Mouse (Mus musculus): Measurements from ENCODE around the gene Nthl1.

Gene Nthl1

DNA sequence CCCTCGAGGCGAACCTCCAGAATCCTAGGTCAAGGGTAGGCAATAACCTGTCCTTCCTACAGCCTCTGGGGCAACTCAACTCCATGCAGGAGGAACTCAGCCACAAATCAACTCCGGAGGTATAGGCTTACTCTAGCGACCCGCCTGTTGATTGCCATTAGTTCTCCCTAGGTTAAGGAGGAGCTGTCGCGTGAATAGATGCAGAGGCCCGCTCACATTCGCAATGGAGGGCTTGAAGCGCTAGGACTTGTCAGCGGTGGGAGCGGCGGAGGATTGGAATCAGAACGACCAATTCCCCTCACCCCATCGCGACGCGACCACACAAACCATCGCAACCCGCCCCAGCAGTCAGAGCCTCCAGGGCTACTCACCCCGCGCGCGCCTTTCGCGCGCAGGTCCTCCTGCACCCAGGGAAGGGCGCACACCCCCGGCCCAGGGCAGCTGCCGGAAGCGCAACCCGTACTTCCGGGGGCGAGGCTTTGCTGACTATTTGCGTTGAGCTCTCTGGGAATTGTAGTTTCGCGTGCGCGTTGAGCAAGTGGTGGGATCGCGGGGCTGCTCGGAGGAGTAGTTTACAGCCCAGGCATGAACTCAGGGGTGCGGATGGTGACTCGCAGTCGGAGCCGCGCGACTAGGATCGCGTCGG, at the start of gene Nthl1, which contains the start of gene Tsc2:
Gene Nthl1 (plus strand): TSS at position 514 of the 646 bp plus-strand sequence.
Gene Tsc2 (minus strand): TSS at position 464 of the 646 bp plus-strand sequence.
- peak; percentile 84 to 90 for DNase-seq

DNA sequence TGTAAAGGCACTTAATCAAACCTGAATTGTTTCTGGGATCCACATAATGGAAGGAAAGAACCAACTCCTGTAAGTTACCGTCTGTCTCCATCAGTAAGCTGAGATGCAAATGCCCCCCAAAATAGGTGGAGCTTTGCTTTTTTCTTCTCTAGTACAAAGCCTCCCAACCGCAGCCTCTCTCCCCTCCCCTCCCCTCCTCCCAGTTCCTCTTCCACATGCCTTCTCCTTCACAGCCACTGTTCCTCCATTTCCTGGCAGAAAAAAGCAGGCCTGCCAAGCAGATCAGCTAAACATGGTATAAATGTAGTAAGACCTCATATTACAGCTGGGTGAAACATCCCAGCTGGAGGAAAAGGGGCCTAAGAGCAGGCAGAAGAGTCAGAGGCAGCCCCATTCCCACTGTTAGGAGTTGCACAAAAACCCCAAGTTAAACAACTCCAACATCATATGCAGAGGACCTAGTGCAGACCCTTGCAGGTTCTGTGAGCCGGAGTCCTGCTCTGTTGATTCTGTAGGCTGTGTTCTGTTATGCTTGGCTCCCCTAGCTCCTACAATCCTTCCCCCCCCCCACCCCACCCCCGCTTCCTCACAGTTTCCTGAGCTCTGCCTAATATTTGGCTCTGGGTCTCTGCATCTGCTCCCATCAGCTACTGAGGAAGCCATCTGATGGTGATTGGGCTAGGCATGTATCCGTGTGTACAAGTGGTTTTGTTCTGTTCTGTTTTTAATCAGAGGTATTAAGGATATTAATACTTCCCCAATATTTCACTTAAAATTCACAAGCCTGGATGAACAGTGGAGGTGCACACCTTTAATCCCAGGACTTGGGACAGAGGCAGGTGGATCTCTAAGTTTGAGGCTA, 48.6 kb upstream of the Nthl1 start:
- DNase-seq = peak in 1 of 2 experiments; percentile 23

DNA sequence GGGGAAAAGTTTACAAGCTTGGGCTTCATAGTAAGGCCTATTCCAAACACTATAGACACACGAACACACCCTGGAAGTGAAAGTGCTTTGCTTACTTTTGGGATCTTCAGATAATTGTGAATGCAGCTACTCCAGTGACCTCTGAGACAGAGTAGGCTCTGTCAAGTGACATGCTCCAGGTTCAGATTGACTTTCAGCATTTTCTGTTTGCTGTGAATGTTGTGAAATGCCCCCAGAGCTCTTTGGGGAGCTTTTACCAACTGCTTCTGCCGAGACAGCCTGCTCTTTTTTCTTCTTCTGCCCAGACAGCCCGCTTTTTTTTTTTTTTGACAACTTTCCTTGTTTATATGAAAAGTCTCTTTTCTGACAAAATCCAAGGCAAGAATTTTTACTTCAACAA, 48.0 kb upstream of the Nthl1 start:
- DNase-seq = no peak

DNA sequence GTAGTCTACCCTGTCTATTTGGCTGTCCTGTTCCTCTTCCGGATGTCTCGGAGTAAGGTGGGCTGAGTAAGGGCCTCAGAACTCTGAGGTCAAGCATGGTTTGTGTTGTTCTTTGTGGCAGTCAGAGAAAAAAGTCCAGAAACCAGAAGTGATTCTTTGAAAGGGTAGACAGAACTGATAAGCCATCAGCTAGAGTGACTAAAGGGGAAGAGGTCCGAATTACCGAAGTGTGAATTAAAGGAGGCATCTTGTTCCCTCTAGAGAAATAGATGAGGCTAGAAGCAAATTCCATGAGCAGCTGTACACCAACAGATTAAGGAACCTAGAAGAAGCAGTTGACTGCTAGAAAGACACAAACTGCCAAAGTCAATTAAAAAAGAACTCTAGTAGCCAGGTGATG, 45.9 kb upstream of the Nthl1 start:
- no peak for DNase-seq

DNA sequence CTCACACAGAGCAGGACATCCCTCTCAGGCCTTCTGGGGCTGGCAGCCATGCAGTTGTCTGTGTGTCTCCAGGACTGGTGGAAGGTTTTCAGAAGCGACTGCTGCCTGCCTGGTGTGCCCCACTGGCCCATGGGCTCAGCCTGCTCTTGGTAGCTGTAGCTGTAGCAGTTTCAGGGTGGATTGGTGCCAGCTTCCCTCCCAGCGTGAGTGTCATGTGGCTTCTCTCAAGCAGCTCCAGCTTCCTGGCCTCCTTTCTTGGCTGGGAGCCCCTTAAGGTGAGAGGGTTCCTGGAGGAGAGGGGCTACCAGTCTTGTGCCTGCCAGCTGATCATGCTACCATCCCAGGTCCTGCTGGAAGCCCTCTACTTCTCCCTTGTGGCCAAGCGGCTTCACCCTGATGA, 41.5 kb upstream of the Nthl1 start:
- DNase-seq = peak; percentile 22 to 24

DNA sequence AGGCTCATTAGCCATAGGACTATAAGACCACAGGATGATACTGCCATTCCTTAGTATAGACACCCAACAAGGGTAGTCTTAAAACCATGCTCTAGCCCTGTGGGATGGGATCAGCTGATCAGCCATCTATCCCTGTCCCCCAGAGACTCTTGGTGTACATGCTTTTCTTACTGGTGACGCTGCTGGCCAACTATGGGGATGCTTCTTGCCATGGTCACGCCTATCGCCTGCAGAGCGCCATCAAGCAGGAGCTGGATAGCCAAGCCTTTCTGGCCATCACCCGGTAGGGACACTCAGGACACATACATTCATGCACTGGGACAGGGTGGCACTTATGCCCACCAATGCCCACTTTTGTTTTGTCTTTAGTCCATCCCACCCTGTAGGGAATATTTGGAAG, 40.8 kb upstream of the Nthl1 start:
- no peak for DNase-seq

DNA sequence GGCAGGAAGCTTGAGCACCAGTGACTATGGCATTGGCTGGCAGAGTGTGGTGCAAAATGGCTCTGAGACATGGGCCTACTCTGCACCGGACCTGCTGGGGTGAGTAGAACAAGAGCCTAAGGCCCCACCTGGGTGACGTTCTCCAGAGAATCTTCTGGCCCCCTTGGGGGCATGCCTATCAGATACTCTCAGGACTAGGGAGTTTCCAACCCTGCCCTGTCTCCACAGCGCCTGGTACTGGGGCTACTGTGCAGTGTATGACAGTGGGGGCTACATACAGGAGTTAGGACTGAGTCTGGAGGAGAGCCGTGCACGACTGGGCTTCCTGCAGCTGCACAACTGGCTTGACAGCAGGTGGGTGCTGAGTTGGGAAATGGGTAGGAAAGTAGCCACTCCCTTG, 39.2 kb upstream of the Nthl1 start:
- no peak for DNase-seq

DNA sequence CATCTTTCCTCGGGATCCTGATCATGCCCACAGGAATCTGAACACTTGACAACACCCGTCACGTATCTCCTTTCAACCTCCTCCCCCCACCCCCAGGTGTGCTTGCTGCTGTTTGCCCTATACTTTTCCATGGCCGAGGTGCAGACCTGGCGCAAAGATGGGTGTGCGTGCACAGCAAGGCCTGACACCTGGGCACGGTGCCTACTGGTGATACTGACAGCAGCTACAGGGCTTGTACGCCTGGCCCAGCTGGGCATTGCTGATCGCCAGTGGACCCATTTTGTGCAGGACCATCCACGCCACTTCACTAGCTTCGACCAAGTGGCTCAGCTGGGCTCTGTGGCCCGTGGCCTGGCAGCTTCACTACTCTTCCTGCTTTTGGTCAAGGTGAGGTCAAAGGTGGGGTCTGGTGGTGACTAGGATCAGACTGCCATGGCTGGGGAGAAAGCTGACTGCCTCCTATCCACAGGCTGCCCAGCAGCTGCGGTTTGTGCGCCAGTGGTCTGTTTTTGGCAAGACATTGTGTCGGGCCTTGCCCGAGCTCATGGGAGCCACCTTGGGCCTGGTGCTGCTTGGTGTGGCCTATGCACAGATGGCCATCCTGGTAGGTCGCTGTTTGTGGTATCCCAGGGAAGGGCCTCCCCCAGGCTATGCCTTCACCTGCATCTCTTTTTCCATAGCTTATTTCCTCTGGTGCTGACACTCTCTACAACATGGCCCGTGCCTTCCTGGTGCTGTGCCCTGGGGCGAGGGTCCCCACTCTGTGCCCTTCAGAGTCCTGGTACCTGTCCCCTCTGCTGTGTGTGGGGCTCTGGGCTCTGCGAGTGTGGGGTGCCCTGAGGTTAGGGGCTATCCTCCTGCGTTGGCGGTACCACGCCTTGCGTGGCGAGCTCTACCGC, 38.2 kb upstream of the Nthl1 start:
- DNase-seq = no peak

DNA sequence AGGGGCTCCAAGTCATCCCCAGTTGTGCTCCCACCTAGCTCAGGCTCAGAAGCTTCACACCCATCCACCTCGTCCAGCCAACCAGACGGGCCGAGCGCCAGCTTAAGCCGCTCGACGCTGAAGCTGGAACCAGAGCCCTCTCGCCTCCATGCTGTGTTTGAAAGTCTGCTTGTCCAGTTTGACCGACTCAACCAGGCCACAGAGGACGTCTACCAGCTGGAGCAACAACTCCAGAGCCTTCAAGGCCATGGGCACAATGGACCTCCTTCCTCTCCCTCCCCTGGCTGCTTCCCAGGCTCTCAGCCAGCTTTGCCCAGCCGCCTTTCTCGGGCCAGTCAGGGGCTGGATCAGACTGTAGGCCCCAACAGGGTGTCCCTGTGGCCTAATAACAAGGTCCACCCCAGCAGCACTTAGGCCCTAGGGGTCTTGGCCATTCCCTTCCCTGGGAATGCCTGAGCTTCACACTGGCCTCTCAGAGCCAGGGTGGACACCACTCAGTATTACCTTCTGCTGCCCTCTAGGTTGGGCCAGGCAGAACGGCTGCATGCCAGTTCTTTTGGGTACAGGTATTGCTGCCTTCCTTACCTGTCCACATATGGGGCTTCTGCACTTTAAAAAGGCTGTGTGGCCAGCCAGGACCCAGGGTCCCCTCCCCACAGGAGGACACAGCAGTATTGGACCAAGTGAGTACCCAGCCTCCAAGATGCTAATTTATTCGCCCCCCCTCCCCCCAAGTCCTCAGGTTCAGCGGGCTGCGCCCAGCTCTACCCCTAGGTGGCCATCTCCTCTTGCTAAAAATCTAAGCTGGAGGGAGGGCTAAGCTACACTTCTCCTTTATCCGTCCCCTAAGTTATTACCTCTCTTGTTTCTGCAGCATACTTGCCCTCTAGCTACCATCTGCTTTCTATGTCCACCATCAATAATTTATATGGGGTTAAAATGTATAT, 37.1 kb upstream of the Nthl1 start:
- no peak for DNase-seq

DNA sequence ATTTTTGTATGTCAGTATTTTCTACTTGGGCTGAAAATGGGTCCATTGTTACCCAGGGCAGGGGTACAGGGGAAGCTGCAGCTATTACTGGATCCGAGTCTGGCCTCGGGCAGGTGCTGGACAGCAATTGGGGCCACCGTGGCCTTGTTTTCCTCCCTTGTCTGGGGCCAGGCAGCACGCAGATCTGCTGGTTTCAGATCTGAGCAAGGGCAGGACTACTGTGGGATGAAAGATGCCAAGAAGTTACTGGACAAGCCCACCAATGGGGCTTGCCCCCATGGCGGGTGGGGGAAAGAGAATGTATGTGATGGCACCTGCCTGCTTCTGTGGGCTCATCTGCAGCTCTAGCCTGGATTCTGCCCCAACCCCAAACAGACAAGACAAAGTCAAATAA, 36.4 kb upstream of the Nthl1 start:
- DNase-seq = no peak

DNA sequence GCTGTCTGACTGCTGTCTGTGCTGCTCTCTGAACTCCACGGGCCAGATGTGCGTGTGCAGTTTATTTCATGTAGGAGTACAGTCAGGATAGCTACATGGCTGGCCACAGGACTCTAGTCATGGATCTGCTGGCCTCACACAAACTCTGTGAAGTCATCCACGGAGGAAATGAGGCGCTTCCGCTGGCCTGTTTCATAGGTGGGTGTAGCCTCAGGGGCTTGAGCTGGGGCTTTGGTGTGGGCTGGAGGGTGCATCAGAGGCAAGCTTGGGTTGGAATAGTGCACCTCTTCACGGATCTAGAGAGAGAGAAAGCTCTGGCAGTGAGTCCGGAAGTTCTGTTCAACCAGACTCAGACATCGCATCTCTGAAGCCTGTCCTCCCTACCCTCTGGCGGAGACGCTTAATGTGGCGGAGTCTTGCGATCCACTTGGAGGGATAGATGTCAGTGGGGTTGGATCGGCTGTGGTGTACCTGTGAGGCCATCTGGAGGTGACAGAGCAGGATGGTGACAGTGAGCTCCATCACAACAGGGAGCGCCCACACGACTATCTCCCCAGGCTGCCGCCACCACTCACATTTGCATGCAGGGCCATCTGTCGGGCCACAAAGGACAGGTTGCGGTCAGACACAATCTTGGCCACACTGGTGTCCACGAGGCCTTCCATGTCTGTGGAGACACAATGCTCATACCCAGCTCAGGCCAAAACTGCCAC, 35.9 kb upstream of the Nthl1 start:
- no peak for DNase-seq

DNA sequence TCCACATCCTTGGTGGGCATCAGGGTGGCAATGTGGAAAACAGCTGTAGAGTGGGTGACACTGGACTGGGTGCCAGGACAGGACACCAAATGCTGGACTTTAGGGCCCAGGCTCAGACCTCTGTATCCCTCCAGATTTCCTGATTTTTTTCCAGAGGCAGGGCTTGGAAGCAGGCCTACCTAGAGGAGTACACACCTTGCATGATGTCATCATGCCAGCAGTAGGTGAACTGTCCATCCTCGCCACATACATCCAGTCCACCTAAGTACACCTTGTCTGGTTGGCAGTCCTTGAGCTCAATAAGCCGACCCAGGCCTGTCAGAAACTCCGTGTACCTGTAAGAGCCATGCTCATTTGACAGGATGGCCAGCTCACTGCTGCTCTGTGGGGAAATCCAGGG, 34.5 kb upstream of the Nthl1 start:
- DNase-seq = no peak

DNA sequence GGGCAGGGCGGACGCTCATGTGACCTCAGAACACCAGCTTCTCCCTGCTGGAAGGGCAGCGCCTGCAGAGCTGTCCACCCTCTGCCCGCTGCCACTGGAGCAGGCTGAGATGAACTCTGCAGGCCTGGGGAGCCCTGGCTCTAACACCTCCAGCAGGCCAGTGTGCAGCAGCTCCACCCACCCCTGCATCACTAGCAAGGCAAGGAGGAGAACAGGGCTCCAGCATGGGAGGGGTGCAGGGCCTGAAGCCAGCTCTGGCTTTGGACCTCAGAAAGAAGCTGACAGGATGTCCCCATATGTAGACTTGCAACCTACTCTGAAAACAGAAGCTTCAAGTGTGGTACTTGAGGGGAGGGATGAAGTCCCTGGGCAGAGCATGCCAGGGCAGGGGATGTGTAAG, 32.0 kb upstream of the Nthl1 start:
- no peak for DNase-seq

DNA sequence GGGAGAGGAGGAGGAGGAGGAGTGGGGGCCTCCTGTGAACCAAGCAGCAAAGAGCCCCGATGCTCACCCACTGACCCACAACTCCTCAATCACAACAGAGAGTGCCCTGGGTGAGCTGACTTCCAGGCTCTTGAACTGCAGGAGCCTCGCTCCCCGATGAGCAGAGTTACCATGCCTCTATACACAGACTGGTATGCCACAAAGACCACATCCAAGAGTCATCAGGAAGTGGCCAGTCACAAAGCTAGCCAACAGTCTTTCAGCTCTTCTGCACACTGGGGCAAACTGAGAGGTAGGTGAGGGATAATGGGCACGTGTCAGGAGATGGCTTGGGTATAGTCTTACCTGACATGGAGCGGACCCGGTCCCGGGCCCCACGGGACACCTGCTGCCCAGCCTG, 28.5 kb upstream of the Nthl1 start:
- no peak for DNase-seq

DNA sequence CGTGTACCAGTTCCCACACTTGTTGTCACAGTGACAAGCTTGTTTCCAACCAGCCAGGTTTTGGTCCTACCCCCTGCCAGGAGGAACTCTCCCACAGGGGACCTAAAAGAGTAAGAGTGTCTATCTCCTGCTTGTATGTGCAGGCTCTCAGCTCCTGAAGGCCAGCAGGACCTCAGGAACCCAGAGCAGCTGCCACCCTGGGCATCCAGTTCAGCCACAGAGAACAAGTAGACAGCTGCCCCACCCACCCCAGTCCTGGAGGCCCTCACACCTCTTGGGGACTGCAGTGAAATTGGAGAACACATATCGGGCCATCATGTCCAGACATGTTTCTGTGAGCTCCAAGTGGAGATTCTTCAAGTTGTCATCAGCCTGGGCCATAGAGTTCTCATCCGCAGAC, 27.9 kb upstream of the Nthl1 start:
- no peak for DNase-seq

DNA sequence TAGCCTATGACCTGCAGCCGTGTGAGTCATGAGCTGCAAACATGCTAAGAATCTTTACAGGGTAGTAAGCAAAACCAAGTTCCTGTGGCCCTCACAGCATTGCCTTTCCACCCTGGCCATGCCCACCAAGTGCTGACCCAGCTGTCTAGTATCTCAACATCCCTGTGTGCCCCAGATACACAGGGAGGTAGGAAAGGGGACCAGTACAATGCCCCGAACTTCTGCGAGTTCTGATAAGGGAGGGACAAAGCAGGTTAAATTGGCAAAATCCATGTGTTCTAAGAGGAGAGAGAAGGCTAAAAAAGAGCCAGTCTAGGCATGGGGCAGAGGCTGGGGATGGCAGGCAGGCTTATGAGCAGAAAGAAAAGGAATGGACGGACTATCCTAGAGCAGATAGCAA, 24.1 kb upstream of the Nthl1 start:
- no peak for DNase-seq

DNA sequence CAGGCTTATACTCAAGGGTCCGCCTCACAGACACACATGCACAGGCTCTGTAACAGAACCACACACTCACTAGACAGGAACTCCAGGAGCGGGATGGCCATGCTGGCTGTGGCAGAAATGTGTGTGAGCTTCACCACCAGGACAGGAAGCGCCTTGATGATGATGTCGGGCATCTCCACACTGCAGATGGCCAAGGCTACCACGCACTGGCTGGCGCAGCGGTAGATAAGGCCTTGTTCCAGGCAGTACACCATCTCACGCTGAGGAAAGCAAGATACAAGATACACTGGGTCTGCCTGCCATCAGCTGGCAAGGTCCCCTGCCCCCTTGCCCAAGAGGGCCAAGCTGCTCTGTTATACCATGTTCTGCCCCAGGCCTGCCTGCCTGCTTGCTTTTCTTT, 23.6 kb upstream of the Nthl1 start:
- no peak for DNase-seq

DNA sequence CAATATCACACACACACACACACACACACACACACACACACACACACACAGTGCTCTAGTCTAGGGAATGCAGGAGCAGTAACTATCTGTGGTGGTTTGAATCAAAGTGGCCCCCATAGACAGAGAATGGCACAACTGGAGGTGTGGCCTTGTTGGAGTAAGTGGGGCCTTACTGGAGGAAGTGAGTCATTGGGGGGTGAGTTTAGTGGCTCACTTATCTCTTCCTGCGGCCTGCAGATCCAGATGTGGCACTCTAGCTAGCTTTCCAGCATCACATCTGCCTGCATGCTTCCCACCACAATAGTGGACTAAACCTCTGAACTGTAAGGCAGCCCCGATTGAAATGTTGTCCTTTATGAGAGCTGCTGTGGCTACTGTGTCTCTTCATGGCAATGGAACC, 21.8 kb upstream of the Nthl1 start:
- DNase-seq = no peak

DNA sequence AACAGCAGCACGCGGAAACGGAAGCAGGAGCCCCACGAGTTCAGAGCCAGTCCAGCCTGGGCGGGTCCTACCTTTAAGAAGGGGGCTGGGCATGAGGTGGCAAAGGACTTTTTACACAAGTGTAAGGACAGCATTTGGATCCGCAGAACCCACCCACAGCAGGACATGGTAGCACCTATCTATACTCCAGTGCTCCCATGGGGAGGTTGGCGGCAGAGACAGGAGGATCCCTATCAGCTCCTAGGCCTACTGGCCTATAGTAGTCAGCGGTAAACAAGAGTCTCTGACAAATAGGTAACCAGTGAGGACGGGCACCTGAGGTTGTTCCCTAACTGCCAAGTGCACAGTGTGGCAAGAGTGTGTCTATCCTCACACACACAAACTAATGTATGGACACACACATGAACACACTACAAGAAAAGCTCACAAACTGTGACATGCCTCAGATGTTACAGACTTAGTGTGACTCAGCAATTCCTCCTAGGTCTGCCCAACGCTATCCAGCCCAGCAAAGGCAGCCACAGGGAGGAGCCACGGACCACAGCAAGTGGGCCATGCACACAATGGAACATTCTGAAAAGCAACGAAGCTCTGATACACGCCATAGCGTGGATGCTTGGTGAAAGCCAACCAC, 14.8 kb upstream of the Nthl1 start:
- no peak for DNase-seq

DNA sequence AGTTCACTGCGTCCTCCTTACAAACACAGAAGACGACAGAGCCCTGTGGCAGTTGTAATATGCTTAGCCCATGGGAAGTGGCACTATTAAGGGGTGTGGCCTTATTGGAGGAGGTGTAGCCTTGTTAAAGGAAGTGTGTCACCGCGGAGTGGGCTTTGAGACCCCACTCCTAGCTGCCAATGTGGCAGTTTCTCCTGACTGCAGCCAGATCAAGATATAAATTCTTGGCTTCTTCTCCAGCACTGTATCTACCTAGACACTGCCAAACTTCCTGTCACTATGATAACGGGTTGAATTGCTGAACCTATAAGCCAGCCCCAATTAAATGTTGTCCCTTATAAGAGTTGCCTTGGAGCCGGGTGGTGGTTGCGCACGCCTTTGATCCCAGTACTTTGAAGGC, 7.0 kb upstream of the Nthl1 start:
- no peak for DNase-seq

DNA sequence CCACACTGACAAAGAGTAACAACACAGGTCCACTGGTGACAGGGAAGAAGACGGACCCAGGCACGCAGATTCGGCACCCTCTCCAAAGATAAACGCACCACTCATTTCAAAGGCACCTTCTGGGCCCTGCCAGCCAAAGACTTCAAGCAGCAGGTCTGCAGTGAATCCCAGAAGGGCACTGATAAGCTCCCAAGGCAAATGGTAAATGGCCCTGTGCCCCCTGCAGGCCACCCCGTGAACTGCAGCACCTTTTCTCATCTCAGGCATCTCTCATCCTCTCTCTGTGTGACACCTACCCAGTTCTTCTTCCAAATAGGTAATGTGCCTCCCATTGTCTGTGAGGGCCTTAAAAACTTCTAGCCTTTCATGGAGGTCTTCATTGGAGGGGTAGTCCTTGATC, 3.8 kb upstream of the Nthl1 start:
- DNase-seq = peak; percentile 72 to 78
